Mouse (Mus musculus) layer of hippocampus, postnatal 10 days (tissue): ENCODE measurements around the gene Ciz1. TPM values are rescaled to one million over a fixed set of nuclear protein-coding genes. Genes with fewer than 3 reads are reported as not detected.

Experiments used
- microRNA-seq, 2 experiments: library from miRNA; unstranded; fragments of <30 nt; microRNA quantifications; one replicate each; pipeline ENCODE4 v1.2.0; 2021
- total RNA-seq, 2 experiments: library from RNA; stranded (reverse); gene quantifications; 2 replicates each; pipeline ENCODE4 v1.2.3; 2021

Gene Ciz1
- total RNA-seq, 2 experiments from 2014 or later: 74.6 to 75.0 TPM

Small RNAs within 50 kb of the gene (microRNA-seq; reads per million reads assigned to microRNA genes)
- gene Gm23363: 0 to 0.39 reads per million in 2 experiments
- 0.39 to 2.0 reads per million in 2 experiments for gene Mir199b

Other genes with a start within 250 kb of the Ciz1 start
- gene Prrc2b, start 201.2 kb upstream of the Ciz1 start, total RNA-seq: 100 to 1,000 TPM; 272 to 279 TPM
- 10 to 100 TPM; 28.2 to 28.5 TPM for gene Pomt1, start 115.7 kb upstream of the Ciz1 start, total RNA-seq
- gene Uck1, start 92.2 kb upstream of the Ciz1 start, total RNA-seq: 10 to 100 TPM; 64.8 to 64.9 TPM
- gene Golga2, start 64.9 kb upstream of the Ciz1 start, total RNA-seq: 10 to 100 TPM; 75.1 to 78.9 TPM
- gene Swi5, start 64.3 kb upstream of the Ciz1 start, total RNA-seq: 100 to 1,000 TPM; 237 to 239 TPM
- 100 to 1,000 TPM; 715 to 725 TPM for gene Dnm1, start 1.0 kb downstream of the Ciz1 start, total RNA-seq
- gene 1110008P14Rik, start 29.6 kb downstream of the Ciz1 start, total RNA-seq: 100 to 1,000 TPM; 163 to 168 TPM
- 1 to 10 TPM; 2.4 to 2.9 TPM for gene Lcn2, start 35.9 kb downstream of the Ciz1 start, total RNA-seq
- 10 to 100 TPM; 42.0 to 42.5 TPM for gene Ptges2, start 43.6 kb downstream of the Ciz1 start, total RNA-seq
- 1 to 10 TPM; 3.4 TPM for gene Naif1, start 98.1 kb downstream of the Ciz1 start, total RNA-seq
- gene Slc25a25, start 99.1 kb downstream of the Ciz1 start, total RNA-seq: 10 to 100 TPM; 46.0 to 48.9 TPM
- gene Fam102a, start 183.0 kb downstream of the Ciz1 start, total RNA-seq: 10 to 100 TPM; 34.8 to 38.0 TPM
- gene Dpm2, start 218.5 kb downstream of the Ciz1 start, total RNA-seq: 10 to 100 TPM; 69.6 to 88.4 TPM
- 1 to 10 TPM; 6.4 to 7.1 TPM for gene Pip5kl1, start 222.5 kb downstream of the Ciz1 start, total RNA-seq
- under 1 TPM; 0.45 to 0.64 TPM for gene 9430097D07Rik, start 223.4 kb downstream of the Ciz1 start, total RNA-seq
- gene St6galnac4, start 234.8 kb downstream of the Ciz1 start, total RNA-seq: 10 to 100 TPM; 41.9 to 47.1 TPM
- 100 to 1,000 TPM in 1 of 2 experiments, 10 to 100 TPM in 1; 99.1 to 104 TPM for gene St6galnac6, start 247.4 kb downstream of the Ciz1 start, total RNA-seq